Mouse (Mus musculus) left cerebral cortex, adult 8-10 months (tissue): ENCODE results near the gene Senp6. TPM values are rescaled to one million over a fixed set of nuclear protein-coding genes. Genes with fewer than 3 reads are reported as not detected.
"Not testable (repeated sequence)": the region's sequence is repeated elsewhere in the genome, so short reads cannot be mapped to it uniquely, and the experiment has no call there.

Experiments
- DNase-seq, 2 experiments: peaks; one replicate each; pipeline ENCODE4 v3.0.0; 2022; ENCODE audit warnings: low spot score in 2 of 2
- total RNA-seq, 4 experiments: library from RNA; stranded (reverse); gene quantifications; 2 replicates each; pipeline ENCODE4 v1.2.4; 2022

The Senp6 gene
- total RNA-seq, 4 experiments from 2014 or later, result 86.9 to 110 (median 93.7) TPM

DNA sequence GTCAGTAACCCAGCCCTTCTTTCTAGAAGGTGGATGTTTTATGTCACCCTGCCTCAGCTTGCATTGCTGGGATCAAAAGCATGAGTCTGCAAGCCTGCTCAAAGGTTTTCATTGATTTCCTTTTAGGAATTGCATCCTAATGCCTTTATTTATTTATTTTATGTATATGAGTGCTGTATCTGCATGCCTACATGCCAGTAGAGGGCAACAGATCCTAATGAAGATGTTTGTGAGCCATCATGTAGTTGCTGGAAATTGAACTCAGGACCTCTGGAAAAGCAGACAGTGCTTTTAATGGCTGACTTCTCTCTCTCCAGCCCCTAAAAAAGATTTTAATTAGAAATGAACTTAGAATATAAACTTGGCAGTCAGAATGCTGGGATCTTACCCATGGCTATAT is 8.2 kb downstream of the Senp6 start:
- no peak for DNase-seq

DNA sequence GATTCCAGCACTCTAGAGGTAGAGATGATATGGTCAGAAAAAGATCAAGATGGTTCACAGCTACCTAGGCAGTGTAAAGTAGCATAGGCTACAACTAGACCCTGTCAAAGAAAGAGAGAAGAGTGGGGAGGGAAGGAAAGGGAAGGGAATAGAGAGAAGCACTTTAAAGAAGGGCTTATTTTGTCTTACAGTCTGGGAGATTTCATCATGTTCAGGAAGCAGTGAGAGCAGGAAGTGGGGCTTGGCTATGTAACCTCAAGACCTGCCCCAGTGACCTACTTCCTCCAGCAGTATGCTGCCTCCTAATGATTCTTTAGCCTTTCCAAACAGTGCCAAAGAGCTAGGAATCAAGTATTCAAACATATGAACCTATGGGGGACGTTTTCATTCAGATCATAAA is 14.2 kb downstream of the Senp6 start:
- no peak for DNase-seq

DNA sequence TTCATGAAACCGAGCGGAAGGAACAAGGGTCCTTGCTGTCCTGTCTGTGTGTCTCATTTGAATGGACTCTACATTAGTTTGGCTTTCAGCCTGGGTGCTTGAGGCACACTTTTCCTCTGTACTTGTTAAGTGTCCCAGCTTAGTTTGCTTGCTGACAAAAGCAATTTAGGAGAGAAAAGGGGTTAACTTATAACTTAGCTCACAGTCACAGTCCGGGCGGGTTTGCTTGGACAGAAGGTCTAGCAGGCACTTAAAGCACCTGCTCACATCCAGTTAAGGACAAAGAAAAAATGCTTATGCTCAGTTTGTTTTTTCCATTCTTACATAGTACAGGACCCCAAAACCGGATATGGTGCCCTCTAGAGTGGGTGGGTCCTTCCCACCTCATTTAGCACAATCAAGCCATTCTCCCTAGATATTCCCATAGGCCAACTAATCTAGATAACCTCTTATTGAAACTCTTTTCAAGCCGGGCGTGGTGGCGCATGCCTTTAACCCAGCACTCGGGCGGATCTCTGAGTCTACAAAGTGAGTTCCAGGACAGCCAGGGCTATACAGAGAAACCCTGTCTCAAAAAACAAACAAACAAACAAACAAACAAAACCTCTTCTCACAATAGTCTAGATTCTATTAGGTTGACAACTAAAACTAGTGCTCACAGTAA is 17.9 kb downstream of the Senp6 start:
- no peak for DNase-seq

DNA sequence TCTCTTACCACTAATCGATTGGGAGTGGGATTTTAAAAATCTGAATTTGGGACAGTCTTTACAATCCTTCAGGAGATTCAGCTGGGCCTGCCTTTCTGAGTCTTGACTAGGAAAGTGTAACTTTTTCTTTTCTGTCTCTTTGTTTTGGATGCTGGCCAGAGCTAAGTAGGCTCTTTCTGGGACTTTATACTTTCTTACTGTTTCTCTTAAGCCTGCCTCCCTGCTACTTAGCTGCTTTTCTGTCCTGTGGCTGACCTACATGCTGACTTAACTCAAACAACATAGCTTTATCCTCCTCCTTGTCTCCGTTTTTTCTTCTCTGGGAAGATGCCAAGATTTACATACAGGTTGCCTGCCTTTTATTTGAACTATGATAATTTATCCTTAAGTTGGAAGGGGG is 19.0 kb downstream of the Senp6 start:
- no peak for DNase-seq

DNA sequence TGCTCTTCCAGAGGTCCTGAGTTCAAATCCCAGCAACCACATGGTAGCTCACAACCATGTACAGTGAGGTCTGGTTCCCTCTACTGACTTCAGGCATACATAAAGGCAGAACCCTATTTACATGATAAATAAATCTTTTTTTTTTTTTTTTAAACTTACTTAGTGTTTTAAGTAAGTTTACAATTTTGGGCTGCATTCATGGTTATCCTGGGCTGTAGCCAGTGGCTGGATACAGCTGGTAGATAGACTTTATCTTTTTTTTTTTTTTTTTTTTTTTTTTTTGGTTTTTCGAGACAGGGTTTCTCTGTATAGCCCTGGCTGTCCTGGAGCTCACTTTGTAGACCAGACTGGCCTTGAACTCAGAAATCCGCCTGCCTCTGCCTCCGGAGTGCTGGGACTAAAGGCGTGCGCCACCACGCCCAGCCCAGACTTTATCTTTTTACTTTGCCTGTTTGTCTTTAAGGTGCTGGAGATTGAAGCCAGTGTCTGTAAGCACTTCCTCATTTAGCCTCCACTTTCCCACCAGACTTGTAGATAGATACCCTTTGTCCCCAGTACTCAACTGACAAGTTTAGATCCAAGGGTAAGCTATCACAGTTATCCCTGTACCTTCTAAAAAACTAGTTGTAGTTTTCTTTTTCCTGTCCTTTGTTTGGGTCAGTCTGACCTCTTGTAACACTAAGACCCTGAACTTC is 19.7 kb downstream of the Senp6 start:
- not testable (repeated sequence) for DNase-seq

DNA sequence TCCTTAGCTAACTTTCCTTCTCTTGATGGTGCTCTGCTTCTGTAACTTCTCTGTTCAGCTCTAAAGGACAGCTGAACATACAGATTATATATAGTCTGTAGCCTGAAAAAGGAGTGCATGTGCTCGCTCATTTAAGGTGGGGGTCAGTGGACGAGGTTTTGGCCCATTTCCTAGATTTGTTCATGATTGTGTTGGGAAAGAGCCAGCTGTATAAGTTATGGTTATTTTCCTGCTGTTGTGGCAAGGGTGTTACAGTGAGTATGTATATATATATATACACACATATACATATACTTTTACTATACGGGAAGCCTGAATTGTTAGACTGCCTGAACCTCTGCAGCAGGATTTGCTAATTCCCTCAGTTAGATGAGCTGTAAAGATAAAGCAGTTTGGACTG is 22.7 kb downstream of the Senp6 start:
- no peak for DNase-seq

DNA sequence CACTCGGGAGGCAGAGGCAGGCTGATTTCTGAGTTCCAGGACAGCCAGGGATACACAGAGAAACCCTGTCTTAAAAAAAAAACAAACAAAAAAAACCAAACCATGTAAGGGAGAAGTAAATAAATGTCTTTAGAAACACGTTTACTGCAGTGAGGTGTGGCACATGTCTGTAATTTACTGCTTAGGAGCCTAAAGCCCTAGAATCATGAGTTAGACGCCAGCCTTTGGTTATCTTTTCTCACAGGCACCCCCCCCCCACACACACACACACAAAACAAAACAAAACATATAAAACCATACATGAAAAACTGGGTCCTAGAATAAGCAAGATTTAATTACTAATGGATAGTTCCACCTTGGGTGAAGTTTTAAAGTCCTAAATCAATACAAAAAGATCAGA is 29.6 kb downstream of the Senp6 start:
- DNase-seq, result no peak

DNA sequence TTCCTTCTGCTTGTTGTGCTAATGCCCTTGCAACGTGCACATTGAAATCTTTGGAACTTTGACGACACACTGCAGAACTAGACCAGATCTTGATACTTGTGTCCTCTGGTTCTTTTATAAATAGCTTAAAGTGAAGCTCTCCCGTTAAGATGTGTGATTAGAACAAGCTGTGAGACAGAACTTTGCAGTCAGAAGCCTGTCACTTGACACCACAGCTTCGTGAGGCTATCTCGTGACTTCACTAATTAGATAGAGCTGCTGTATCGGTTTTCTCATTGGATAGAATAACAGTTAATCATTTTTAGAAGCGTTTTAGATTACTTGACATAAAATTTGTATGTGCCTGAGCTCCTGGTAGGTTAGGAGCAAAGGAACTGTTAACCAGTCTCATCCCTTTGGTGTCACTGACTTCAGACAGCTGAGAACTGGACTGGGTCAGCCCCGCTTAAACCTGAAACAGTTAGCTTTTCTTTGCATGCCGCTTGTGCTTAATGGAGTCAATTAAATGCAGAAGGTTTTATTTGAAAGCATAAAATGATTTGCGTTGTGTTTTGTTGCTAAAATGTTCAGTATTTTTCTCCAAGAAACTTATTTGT is 79.4 kb downstream of the Senp6 start:
- DNase-seq, result no peak

DNA sequence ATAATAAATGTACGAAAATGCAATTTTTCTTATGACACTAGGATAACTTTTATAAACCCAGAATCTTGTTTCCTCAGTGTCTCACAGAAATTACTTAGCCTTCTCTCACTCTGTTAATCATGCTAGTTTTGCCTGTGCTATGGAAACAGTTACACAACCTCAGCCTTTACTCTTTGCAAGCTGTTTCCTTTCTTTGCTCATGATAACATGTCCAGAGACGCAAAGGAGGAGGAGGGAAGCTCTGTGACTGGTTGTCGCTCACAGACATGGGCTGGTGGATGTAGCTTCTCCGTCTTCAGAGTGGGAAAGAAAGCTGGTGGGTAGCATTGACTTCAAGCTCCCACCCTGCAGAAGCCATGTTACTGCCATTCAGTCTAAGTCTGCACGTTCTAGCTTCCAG is 82.9 kb downstream of the Senp6 start:
- DNase-seq, result no peak

DNA sequence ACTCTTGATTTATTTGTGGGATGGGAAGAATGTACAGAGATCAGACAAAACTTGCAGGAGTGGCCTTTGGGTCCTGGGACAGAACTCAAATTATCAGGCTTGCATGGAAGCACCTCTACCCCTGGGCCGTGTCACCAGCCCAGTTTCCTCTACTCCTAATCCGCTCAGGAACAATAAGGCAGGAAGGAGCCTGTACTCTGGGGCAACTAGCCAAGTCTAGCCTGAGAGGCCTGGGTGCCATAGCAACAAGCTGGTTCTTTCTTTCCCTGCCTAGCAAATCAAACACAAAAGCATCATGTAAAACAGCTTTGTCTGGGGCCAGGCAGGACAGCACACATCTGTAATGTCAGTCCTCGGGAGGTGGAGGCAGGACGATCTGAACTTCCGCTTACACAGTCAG is 88.6 kb downstream of the Senp6 start:
- DNase-seq, result peak in 1 of 2 experiments; percentile 59

DNA sequence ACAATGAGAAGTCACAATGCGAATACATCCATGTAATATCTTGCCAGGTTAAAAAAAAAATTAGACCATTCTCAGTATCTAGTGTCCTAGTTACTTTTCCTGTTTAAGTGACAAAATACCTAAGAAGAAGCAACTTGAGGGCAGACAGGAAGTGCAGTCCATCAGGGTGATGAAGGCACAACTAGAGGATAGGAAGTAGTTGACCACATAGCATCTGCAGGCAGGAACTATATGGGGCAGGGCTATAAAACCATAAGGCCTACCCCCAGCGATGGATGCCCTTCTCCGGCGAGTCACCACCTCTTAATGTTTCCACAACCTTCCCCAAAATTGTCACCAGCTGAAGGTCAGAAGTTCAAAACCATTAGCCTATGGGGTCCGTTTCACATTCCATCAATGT is 90.1 kb downstream of the Senp6 start:
- DNase-seq, result no peak

DNA sequence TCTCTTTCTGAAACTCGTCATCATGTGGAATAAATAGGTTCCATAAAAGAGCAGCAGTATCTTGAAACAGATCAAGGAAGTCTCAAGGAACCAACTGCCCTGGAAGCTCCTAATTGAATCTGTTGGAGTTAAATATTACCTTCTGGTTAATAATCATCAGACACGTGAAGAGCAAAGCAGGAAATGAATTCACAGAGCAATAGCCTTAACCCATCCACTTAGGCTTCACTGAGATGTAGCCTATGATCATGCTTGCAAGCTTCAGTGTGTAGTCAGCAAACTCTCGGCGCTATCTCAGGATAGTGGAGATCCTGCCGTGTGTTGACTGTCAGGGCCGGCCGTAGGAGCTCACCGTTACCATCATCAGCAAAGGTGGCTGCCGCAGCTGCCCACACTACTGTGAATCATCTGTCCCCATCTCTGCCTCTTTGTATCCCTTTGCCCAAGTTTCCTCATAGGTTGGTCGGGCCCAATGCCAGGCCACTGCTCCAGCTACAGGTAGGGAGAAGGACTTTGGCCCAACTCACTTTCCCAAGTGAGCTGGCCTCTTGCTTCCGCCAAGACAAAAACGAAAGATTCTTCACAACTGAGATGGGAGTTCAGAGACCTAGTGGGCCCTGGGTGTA is 91.2 kb downstream of the Senp6 start:
- DNase-seq, result no peak

DNA sequence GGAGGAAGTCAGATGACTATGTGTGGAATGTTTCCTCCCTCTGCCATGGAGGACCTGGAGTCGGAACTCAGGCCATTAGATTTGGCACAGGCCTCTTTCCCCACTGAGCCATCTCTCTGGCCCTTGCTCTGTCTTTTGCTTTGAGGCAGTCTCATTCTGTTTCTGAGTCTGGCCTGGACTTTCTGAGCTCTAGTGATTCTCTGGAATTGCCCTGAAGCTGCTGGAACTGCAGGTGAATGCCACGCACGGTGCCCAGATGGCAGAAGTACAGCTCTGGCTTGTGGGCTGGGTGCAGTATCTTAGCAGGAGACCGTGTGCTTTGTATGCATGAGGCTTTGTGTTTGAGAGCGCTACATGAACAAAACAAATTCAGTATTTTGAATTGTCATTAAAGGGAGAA is 92.2 kb downstream of the Senp6 start:
- DNase-seq, result no peak

DNA sequence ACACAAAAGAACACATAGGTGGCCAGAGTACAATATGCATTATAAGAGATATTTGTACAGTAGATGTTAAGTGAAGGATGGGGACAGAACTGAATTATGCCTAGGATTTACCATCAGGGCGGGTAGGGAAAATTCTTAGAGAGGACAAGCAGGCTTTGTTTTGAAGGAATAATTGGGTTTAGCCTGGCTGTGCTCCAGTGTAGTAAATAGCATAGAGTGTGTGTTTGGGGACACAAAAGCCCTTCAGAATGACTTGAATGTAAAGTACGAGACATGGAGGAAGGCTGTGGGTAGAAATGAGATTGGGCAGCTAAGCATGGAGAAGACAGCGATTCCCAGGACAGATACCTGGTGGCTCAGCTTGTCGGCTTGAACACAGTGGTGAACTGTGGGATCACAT is 94.7 kb downstream of the Senp6 start:
- DNase-seq, result no peak

DNA sequence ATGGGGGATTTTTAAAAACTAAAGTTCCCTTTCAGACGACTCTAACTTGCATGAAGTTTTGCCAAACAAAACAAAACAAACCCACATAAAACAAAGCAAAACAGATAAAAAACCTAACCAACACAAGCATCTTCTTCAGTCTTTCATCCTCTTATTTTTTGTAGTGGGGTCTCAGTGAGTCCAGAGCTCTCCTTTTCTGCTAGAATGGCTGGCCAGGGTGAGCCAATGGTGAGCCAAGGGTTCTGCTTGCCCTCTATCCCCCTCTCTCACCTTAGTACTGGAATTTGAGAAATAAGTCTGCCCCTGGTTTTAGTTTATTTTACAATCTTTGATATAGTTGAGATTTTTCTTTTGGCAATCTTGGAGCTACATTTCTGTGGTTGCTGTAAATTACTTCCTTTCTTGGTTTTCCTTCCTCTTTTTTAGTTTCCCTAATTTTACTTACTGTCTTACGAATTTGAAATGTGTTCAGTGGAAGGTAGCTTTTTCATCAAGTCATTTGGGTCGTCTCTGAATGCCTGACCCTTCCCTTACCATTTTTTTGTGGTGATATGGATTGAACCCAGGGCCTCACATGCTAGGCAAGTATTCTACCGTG is 96.5 kb downstream of the Senp6 start:
- DNase-seq, result no peak

DNA sequence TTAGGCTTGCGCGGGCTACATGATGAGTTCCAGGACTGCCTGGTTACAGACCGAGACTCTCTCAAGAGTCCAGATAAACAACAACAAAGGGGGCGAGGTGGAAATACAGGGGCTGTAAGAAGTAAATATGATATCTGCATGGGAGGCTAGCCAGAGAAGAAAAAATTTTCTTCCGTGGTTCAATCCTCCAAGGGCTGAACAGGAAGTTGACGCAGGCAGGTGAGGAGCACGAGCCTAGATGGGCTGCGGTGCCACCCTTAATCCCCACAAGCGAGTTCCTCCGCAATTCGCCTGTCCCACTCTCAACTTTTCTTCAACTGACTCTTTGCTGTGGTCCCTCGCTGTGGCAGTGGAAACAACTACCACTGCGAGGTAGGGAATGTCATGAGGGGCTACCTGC is 97.5 kb downstream of the Senp6 start:
- peak in 1 of 2 experiments; percentile 37 for DNase-seq

DNA sequence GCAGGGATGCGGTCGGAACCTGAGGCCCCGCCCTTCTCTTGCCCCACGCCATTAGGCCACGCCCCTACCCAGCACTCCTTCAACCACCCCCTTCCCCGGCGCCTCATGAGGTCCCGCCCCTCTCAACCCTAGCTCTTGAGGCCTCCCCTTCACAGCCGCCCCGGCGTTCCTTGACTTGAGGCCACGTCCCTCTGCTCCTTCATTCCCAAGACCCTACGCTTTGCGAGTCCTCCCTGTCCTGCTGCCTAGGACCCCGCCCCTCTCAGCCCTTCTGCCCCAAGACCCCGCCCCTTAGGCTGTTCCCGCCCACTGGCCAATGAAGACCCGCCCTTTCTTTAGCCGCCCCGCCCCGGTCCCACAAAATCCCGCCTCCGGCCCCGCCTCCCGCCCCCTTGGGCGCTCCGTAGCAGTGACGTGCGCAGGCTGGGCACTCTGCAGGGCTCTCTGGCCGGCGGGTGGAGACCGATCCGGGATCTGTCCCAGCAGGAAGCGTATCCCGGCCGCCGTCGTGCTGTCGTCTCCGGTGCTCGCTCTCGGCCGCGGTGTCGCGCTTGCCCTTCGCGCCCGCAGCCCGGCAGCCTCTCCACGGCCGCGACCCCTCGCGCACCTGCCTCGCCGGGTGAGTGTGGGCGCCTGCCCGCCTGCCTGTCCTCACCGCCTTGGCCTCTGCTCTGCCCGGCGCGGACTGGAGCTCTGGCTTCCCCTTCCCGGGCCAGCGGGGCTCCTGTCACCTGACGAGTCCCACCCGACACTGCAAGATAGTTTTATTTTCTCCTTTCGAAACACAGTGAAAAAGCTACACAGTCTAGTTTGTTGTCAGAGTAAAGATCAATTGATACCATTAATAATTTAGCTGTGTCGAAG is 98.1 kb downstream of the Senp6 start, which contains the start of gene Myo6:
Myo6 (plus strand) TSS at position 421 of the 864 bp plus-strand sequence.
- DNase-seq, result peak; percentile 79 to 83

DNA sequence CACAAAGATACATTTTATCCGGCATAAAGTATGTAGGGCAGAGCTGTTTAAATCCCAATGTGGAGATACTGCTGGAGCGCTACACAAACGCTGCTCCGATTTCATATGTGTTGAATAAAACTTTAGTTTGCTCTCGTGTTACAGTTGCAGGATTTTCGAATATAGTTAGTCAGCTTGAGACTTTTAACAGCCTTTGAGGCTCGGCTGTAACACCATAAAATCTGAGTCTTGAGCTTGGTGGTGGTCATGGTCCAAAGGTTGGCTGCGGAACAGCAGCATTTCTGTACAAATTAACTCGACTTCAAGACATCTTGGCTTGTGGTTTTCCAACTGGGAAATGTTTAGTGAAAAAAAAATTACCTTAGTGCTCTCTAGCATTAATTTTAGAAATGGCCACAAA is 99.0 kb downstream of the Senp6 start:
- DNase-seq, result no peak

DNA sequence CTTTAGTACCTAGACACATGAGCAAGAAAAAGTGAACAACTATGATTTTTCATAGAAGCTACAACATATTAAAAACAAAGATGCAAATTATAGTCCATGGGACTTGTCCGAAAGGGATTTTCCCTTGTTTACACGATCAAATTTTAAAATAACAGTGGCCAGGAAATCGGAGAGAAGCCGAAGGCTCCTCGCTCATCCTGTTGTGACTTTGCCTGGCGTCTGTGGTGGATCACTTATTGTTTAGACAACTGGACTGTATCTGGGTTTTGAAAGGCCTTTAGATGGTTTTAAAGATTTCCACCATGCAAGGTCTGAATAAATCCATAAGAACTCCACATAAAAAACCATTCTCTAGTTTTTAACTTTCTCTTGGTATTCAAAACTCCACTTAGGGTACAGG is 99.7 kb downstream of the Senp6 start:
- DNase-seq, result no peak

DNA sequence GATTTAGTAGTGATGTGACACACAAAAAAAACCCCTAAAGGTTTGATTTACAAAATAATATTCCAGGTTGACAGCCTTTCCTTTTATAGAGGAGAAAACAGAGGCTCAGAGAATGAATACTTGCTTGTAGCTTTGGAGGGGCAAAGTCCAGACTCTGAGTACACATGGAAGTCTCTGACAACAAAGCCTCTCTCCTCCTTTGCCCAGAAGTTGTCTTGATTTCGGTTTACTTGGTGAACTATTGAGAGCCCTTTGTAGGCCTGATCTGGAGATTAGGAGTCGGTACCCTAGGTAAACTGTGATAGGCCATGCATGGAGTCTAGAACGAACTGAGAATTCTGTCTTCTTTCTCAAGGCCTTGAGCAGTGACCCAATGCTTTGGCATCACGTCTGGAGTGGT is 100.4 kb downstream of the Senp6 start:
- no peak for DNase-seq

DNA sequence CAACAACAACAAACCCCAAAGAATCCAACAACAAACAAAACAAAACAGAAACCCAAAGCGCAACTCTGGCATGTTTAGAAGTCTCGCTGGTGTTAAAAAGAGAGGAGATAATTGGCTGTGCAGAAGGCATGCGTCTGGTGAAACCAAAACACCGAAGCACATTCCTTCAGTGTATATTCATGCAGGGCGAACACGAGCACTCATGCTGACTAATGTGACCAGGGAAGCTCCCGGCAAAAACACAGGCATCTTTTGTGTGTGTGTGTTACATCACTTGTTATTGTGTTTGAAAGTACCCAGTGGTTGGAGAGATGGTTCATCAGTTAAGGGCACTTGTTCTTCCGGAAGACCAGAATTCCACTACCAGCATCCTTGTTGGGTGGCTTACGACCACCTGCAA is 102.8 kb downstream of the Senp6 start:
- no peak for DNase-seq
